Mouse (Mus musculus): ENCODE results near the gene Zfp74.

Zfp74 gene

GRCm38 (mm10) chr7:29942740-29943139 lies 11.1 kb downstream of the Zfp74 start:
- DNase-seq: no peak

- DNase-seq: no peak
Observed at GRCm38 (mm10) chr7:29941027-29941426, 12.9 kb downstream of the Zfp74 start.

GRCm38 (mm10) chr7:29938856-29939255 lies 15.0 kb downstream of the Zfp74 start:
- no peak for DNase-seq

GRCm38 (mm10) chr7:29922780-29923179 lies 31.1 kb downstream of the Zfp74 start:
- DNase-seq: no peak

- DNase-seq: no peak
Observed at GRCm38 (mm10) chr7:29921439-29922093, 32.3 kb downstream of the Zfp74 start.

- DNase-seq: no peak
Observed at GRCm38 (mm10) chr7:29918062-29918453, 35.8 kb downstream of the Zfp74 start.

- DNase-seq: no peak
Observed at GRCm38 (mm10) chr7:29917371-29918061, 36.4 kb downstream of the Zfp74 start.

GRCm38 (mm10) chr7:29912172-29912571 lies 41.7 kb downstream of the Zfp74 start:
- no peak for DNase-seq

GRCm38 (mm10) chr7:29910252-29910651 lies 43.6 kb downstream of the Zfp74 start:
- no peak for DNase-seq

- peak; percentile 83 for DNase-seq
Observed at GRCm38 (mm10) chr7:29908130-29908950, 45.5 kb downstream of the Zfp74 start, which contains the start of gene Zfp383. Gene Zfp383 (plus strand): TSS chr7:29908223.

- no peak for DNase-seq
Observed at GRCm38 (mm10) chr7:29907206-29907605, 46.7 kb downstream of the Zfp74 start.

GRCm38 (mm10) chr7:29906682-29907058 lies 47.2 kb downstream of the Zfp74 start:
- no peak for DNase-seq

- DNase-seq: peak; percentile 54
Observed at GRCm38 (mm10) chr7:29905966-29906681, 47.8 kb downstream of the Zfp74 start, which contains the start of gene Zfp27. Gene Zfp27 (minus strand): TSS chr7:29906572.

- DNase-seq: no peak
Observed at GRCm38 (mm10) chr7:29904101-29904500, 49.8 kb downstream of the Zfp74 start.

GRCm38 (mm10) chr7:29898351-29898750 lies 55.5 kb downstream of the Zfp74 start:
- no peak for DNase-seq

GRCm38 (mm10) chr7:29892756-29893155 lies 61.1 kb downstream of the Zfp74 start:
- no peak for DNase-seq

GRCm38 (mm10) chr7:29890501-29890900 lies 63.4 kb downstream of the Zfp74 start:
- DNase-seq: no peak

- no peak for DNase-seq
Observed at GRCm38 (mm10) chr7:29880916-29881315, 73.0 kb downstream of the Zfp74 start.

All from thymus, postnatal 4 days (tissue).